Mouse (Mus musculus): Measurements from ENCODE around the gene Chchd4. TPM values are rescaled to one million over a fixed set of nuclear protein-coding genes. Genes with fewer than 3 reads are reported as not detected.

Gene Chchd4
- 40.9 TPM in 2 replicates for polyA plus RNA-seq (2016; fragmentation: Nextera tagmentation; extraction: Ambion mirVana)

DNA sequence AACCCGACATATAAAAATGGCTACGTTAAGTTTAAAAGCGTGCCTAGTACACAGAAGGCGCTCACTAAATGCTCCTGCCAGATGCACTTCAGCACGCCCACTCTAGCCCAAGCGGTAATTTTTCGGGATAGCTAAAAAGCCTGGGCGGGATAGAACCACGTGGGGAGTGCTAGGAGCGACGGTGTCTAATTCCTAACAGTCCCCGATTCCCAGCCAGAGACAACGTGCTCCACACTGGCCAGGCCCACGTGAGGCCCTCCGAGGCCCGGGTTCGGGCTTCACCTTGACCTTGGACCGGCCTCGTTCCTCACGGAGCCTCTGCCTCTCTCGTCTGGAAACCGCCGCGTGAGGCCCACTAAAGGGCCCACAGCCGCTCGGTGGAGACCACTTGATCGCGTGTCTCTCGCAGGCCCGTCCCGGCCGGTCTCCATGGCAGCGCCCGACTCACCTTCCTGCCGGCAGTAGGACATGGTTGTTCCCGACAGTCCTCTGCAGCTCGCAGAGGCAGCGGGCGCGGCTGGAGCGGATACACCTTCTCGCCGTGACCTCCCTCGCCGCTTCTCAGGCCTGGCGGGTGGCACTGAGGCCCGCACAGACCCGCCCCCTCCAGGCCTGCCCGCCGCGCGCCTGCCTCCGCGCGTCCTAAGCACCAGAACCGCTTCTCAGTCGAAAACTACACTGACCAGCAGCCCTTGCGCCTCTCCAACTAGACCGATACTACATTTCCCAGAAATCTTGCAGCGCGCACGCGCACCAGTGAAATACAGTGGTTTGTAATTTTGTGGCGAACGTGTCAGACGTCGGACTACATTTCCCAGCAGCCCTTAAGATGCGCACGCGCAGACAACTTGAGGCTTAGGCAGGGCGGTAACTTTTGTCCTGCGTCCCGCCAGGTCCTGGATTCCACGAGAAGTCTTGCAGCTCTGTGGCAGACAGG, at the start of gene Chchd4, which contains the start of gene Tmem43:
Chchd4 (minus strand) TSS at position 679 of the 937 bp plus-strand sequence.
Tmem43 (plus strand) TSS at position 836 of the 937 bp plus-strand sequence.
- peak within 1 kb of the TSS; percentile 92 for H3K27ac ChIP-seq
- H3K27me3 ChIP-seq (ENCODE audit: poor library complexity, severe bottlenecking): no peaks in the 10 kb centered on the region
- no peaks in the 10 kb centered on the region for H3K9me3 ChIP-seq
- WGBS: under 1% methylated on average over 74 of the region's 74 CpGs
- peaks cover 32% of the 10 kb centered on the region for H3K4me1 ChIP-seq
- DNase-seq (ENCODE audit: extremely low spot score, low spot score): peak; percentile 99
- H3K4me3 ChIP-seq: peak within 1 kb of the TSS; percentile 63
- peaks cover 58% of the 10 kb centered on the region for H3K36me3 ChIP-seq (replicated peaks)

- no peak overlapping the region for H3K4me3 ChIP-seq
- no peaks in the 10 kb centered on the region for H3K9me3 ChIP-seq
- H3K36me3 ChIP-seq (replicated peaks): peaks cover 82% of the 10 kb centered on the region
- H3K27ac ChIP-seq: no peak overlapping the region
- WGBS: 96% methylated on average over 5 of the region's 5 CpGs
- DNase-seq (ENCODE audit: extremely low spot score, low spot score): no peak
- 0 out of 2 replicates have a peak, but pooled peaks cover 3% of the 10 kb centered on the region for H3K4me1 ChIP-seq
- no peaks in the 10 kb centered on the region for H3K27me3 ChIP-seq (ENCODE audit: poor library complexity, severe bottlenecking)
Observed at GRCm38 (mm10) chr6:91522816-91523215, 49.5 kb upstream of the Chchd4 start.

DNA sequence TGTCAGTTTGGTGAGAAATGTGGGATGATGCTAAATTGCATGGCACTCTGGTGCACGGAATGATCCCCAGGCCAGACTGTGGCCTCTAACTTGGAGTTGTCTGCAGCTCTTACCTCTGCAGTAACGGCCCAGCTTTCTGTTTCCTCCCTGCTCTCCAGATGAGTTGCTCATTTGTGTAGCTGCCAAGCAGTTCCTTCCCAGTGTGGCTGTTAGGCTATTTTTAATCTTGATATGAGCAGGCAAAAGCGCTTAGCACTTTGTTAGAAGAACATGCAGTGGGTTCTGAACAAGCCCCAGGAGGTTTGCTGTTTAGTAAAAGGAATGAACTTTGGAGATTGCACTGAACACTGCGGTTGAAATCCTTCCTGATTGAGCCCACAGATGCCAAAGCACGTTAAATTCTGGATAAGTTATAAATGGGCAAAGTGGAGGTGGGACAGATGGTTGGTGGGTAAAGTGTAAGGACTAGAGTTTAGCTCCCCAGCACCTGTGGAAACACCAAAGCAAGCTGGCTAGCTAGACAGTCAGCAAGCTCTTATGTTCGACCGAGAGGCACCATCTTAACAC, 45.2 kb upstream of the Chchd4 start:
- 92% methylated on average over 7 of the region's 7 CpGs for WGBS
- no peak overlapping the region for H3K4me3 ChIP-seq

DNA sequence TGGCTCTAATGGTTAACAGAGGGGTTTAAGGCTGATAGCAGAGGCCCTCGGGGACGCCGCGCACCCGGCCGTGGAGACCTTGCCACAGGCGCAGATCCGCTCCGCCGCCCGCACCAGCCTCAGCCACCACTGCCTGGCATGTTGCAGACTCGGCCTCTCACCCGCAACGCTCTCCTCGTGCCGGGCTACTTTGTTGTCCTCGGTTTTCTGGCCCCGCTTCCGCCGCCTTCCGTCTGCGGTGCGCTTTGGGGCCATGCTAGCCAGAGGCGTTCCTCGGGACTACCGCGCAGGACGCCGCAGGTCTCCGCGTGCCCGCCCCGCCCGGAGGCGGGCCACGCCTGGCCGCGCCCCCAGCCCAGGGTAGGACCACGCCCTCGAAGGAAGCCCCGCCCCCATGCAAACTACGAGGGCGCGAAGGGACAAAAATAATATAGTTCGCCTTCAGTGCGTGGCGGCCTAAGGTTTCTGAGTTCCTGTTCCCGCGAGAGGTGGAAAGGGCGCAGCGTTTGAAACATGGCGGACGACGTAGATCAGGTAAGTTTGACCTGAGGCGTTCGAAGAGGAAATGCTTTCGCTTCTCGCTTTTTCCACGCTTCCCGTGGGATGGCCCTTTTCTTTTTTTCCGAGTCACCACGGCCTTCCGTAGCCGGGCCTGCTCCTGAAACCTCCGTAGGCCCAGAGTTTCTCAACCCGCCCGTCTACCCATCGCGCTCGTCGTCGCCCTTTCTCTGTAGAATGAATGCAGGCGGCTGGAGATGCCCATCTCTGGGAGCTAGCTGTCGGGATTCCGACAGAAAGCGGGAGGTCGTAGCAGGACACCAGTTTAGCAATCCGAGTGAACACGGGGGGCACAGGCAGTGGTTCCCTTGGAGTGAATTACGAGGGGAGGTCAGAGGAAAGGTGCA, 42.5 kb upstream of the Chchd4 start, which contains the start of the genes Xpc and Lsm3:
Xpc (minus strand) TSS at position 344 of the 905 bp plus-strand sequence.
Lsm3 (plus strand) TSS at position 384 of the 905 bp plus-strand sequence.
- Histone ChIP-seq H3K4me1 (peaks cover 28% of the 10 kb centered on the region), H3K9me3 (no peaks in the 10 kb centered on the region), H3K4me3 (peak within 1 kb of the TSS; percentile 94), H3K36me3 (replicated peaks) (peaks cover 46% of the 10 kb centered on the region), H3K27me3 (ENCODE audit: poor library complexity, severe bottlenecking) (no peaks in the 10 kb centered on the region), H3K27ac (peak within 1 kb of the TSS; percentile 95)
- DNase-seq (ENCODE audit: extremely low spot score, low spot score): peak; percentile 98
- under 1% methylated on average over 80 of the region's 80 CpGs for WGBS

More for the DNA sequence above, 45.2 kb upstream of the Chchd4 start:
- H3K4me1 ChIP-seq: peaks cover 27% of the 10 kb centered on the region
- DNase-seq (ENCODE audit: extremely low spot score, low spot score): no peak
- H3K36me3 ChIP-seq (replicated peaks): peaks cover 64% of the 10 kb centered on the region
- no peak overlapping the region for H3K27ac ChIP-seq
- H3K27me3 ChIP-seq (ENCODE audit: poor library complexity, severe bottlenecking): no peaks in the 10 kb centered on the region
- no peaks in the 10 kb centered on the region for H3K9me3 ChIP-seq

DNA sequence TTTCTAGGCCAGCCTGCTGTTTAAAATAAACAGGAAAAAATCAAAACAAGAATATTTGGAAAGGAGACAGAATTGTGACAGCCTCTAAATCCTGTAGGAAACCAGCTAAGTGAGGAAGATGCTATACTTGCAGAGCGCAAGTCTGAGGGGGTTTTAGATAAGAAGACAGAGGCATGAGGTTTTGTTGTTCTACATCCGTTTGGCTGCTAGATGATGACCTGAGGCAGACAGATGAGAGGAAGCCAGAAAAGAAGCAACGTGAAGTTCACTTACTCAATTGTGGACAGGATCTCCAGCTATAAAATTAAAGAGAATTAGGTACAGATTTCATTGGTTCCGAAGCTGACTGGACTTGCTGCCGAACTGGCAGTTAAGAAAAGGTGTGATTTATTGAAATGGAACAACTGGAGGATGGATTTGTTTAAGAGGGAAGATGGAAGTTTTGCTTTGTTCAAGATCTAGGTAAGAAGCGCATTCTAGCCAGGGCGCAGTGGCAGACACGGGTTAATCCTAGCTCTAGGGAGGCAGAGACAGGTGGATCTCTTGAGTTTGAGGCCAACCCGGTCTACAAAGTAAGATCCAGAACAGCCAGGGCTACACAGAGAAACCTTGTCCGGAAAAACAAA, 41.5 kb upstream of the Chchd4 start:
- H3K27ac ChIP-seq: peak overlapping the region; percentile 95
- H3K27me3 ChIP-seq (ENCODE audit: poor library complexity, severe bottlenecking): no peaks in the 10 kb centered on the region
- peak overlapping the region; percentile 94 for H3K4me3 ChIP-seq
- 35% methylated on average over 10 of the region's 10 CpGs for WGBS
- no peaks in the 10 kb centered on the region for H3K9me3 ChIP-seq
- no peak for DNase-seq (ENCODE audit: extremely low spot score, low spot score)
- H3K4me1 ChIP-seq: peaks cover 28% of the 10 kb centered on the region
- H3K36me3 ChIP-seq (replicated peaks): peaks cover 45% of the 10 kb centered on the region

GRCm38 (mm10) chr6:91514135-91514534, 40.8 kb upstream of the Chchd4 start:
- DNase-seq (ENCODE audit: extremely low spot score, low spot score): no peak
- peak overlapping the region; percentile 94; the same call in 1 of the 2 replicates for H3K4me3 ChIP-seq

GRCm38 (mm10) chr6:91510211-91510610, 36.9 kb upstream of the Chchd4 start:
- H3K9me3 ChIP-seq: no peaks in the 10 kb centered on the region
- H3K27me3 ChIP-seq (ENCODE audit: poor library complexity, severe bottlenecking): no peaks in the 10 kb centered on the region
- DNase-seq (ENCODE audit: extremely low spot score, low spot score): no peak
- H3K4me3 ChIP-seq: no peak overlapping the region
- WGBS: 85% methylated on average over 10 of the region's 10 CpGs
- H3K27ac ChIP-seq: no peak overlapping the region
- H3K36me3 ChIP-seq (replicated peaks): peaks cover 61% of the 10 kb centered on the region
- H3K4me1 ChIP-seq: peaks cover 16% of the 10 kb centered on the region

More at GRCm38 (mm10) chr6:91514135-91514534, 40.8 kb upstream of the Chchd4 start:
- no peaks in the 10 kb centered on the region for H3K9me3 ChIP-seq
- H3K4me1 ChIP-seq: peaks cover 28% of the 10 kb centered on the region
- peaks cover 42% of the 10 kb centered on the region for H3K36me3 ChIP-seq (replicated peaks)
- no peak overlapping the region for H3K27ac ChIP-seq
- H3K27me3 ChIP-seq (ENCODE audit: poor library complexity, severe bottlenecking): no peaks in the 10 kb centered on the region

- Histone ChIP-seq H3K27me3 (ENCODE audit: poor library complexity, severe bottlenecking) (no peaks in the 10 kb centered on the region), H3K4me1 (peaks cover 7% of the 10 kb centered on the region), H3K9me3 (no peaks in the 10 kb centered on the region), H3K36me3 (replicated peaks) (peaks cover 70% of the 10 kb centered on the region), H3K4me3 (no peak overlapping the region), H3K27ac (no peak overlapping the region)
- WGBS: 47% methylated on average over 7 of the region's 7 CpGs
- peak; percentile 58 for DNase-seq (ENCODE audit: extremely low spot score, low spot score)
Observed at GRCm38 (mm10) chr6:91509326-91509725, 36.0 kb upstream of the Chchd4 start.

DNA sequence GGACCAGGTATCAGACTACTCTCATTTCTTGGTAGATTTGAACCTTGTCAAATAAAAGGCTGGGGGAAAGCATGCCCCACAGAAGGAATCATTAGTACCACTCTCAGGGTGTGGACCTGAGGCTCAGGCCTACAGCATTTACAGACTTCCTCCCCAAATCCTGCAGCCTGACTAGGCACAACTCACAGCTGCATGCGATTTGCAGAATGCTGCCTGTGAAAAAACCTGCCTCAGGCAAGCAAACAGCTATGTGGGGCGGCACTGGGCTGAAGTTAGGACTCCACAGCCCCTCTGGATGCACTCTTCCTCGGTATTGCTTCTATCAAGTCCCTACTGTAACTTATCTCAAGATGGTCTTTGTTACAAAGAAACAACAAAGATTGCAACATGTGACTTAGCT, 34.7 kb upstream of the Chchd4 start:
- no peak for DNase-seq (ENCODE audit: extremely low spot score, low spot score)
- Histone ChIP-seq H3K27ac (no peak overlapping the region), H3K4me1 (no peaks in the 10 kb centered on the region), H3K36me3 (replicated peaks) (peaks cover 81% of the 10 kb centered on the region), H3K9me3 (no peaks in the 10 kb centered on the region), H3K4me3 (no peak overlapping the region), H3K27me3 (ENCODE audit: poor library complexity, severe bottlenecking) (no peaks in the 10 kb centered on the region)
- whole genome bisulfite sequencing: 76% methylated on average over 3 of the region's 3 CpGs

DNA sequence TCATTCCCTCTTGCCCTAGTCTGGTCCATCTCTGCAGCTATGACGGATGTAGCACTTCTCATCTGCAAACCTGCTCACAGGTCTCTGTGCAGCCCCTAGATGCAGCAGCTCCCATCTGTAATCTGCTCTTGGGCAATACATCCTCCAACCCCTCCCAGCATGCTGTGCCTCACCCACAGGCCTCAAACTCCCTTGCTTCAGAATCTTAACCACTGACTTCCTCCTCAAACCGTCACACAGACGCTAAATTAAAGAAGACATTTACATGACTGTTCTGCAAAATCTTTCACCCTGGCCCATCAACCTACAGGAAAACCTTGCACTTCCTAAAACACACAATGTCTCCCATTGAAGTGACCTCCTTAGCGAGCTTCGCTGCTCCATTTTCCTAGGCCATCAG, 32.7 kb upstream of the Chchd4 start:
- Histone ChIP-seq H3K4me1 (no peaks in the 10 kb centered on the region), H3K27me3 (ENCODE audit: poor library complexity, severe bottlenecking) (no peaks in the 10 kb centered on the region), H3K36me3 (replicated peaks) (peaks cover 93% of the 10 kb centered on the region), H3K27ac (no peak overlapping the region), H3K4me3 (no peak overlapping the region), H3K9me3 (no peaks in the 10 kb centered on the region)
- DNase-seq (ENCODE audit: extremely low spot score, low spot score): no peak
- 94% methylated on average over 5 of the region's 5 CpGs for WGBS

DNA sequence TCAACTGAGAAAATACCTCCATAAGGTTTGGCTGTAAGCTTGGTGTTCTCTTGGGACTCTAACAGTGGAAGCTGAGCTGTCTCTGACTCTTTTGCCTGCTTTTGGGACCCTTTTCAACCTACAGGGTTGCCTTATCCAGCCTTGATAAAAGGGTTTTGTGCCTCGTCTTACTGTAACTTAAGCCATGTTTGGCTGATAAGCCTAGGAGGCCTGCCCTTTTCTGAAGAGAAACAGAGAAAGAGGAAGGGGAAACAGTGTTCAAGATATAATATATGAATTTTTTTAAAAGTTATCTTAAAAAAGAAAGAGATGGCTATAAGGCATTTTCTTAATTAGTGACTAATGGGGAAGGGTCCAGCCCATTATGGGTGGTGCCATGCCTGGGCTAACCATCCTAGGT, 30.0 kb upstream of the Chchd4 start:
- Histone ChIP-seq H3K36me3 (replicated peaks) (peaks cover 100% of the 10 kb centered on the region), H3K4me1 (no peaks in the 10 kb centered on the region), H3K4me3 (no peak overlapping the region), H3K9me3 (no peaks in the 10 kb centered on the region), H3K27ac (no peak overlapping the region), H3K27me3 (ENCODE audit: poor library complexity, severe bottlenecking) (no peaks in the 10 kb centered on the region)
- 84% methylated on average over 1 of the region's 1 CpGs for WGBS
- no peak for DNase-seq (ENCODE audit: extremely low spot score, low spot score)

DNA sequence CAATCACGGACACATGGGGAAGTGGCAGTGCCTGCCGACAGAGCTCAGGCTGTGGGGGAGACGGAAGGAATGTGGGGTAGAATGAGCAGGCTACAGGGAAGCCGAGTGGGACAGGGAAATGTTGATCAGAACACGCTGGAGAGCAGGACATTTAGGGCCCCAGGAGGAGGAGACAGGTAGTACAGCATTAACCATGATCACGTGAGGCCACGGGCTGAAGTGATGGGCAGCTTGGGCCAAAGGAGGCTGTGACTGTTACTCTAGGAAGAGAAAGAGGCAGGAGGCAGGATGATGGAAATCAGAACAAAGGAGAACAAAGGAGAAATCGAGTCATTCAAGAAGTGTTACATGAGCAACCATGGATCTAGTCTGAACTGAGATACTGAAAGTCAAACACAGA, 21.2 kb upstream of the Chchd4 start:
- WGBS: 91% methylated on average over 8 of the region's 8 CpGs
- peaks cover 95% of the 10 kb centered on the region for H3K36me3 ChIP-seq (replicated peaks)
- no peak for DNase-seq (ENCODE audit: extremely low spot score, low spot score)
- H3K9me3 ChIP-seq: no peaks in the 10 kb centered on the region
- H3K27me3 ChIP-seq (ENCODE audit: poor library complexity, severe bottlenecking): no peaks in the 10 kb centered on the region
- H3K27ac ChIP-seq: no peak overlapping the region
- peaks cover 6% of the 10 kb centered on the region; the same call in 1 of the 2 replicates for H3K4me1 ChIP-seq
- H3K4me3 ChIP-seq: no peak overlapping the region
